In the genomic region with DNA sequence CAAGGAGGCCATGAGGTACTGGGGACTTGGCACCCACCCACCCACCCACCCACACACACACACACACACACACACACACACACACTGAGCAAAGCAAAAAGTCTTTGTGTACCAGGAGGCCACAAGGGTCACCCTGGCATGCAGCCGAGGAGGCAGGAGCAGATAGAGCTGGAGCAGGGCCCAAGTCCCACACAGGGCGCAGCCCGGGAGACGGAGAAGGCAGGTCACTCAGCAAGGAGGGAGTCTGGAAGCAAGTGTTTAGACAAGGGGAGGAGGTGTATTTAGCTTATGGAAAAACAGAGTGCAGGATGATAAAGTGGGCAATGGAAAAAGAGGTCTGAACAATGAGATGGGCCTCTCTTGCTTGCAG, we compare ENCODE assay signal across 8 mouse cellular contexts. TPM values are rescaled to one million over a fixed set of nuclear protein-coding genes. Genes with fewer than 3 reads are reported as not detected.
DNase-seq lines count a peak whose midpoint lies in the region; ATAC-seq and TF ChIP-seq lines count a peak whose summit lies in the region.

No protein-coding gene starts in this region.

- no peak for TF ChIP-seq POLR2A in thymus, adult 2 months (IDR thresholded peaks at IDR 0.05; ENCODE audit: control insufficient read depth, extremely low read depth, insufficient read depth, low read length, poor library complexity)

- no peaks in the 10 kb centered on the region for H3K36me3 ChIP-seq in heart, embryonic 11.5 days (ENCODE audit: control insufficient read depth, insufficient read depth, low read length)
- no peaks in the 10 kb centered on the region for H3K36me3 ChIP-seq in thymus, adult 2 months (ENCODE audit: control insufficient read depth, insufficient read depth, low read length)

- H3K9ac ChIP-seq in heart, embryonic 11.5 days (ENCODE audit: low read depth, low read length), result no peak overlapping the region

- no peaks in the 10 kb centered on the region for H3K9me3 ChIP-seq in heart, embryonic 11.5 days (replicated peaks; ENCODE audit: control insufficient read depth, low read length)

- DNase-seq in kidney, adult 9 months, result peak; percentile 14
- no peak for DNase-seq in kidney, adult 8-10 months
- DNase-seq in adrenal gland, postnatal 25 days, result peak; percentile 21
- peak; percentile 10 for DNase-seq in lung, postnatal 36 days
- no peak for DNase-seq in layer of hippocampus, postnatal 10 days (ENCODE audit: low spot score in 2 of 2)
- DNase-seq in thymus, adult 2 months, result no peak
- no peak for DNase-seq in spleen, postnatal 36 days (ENCODE audit: low spot score in 2 of 2)

- peaks cover 13% of the 10 kb centered on the region for H3K4me1 ChIP-seq in heart, embryonic 11.5 days (ENCODE audit: control insufficient read depth, insufficient read depth, low read length)
- H3K4me1 ChIP-seq in thymus, adult 2 months (replicated peaks; ENCODE audit: control insufficient read depth, insufficient read depth, low read length), result no peaks in the 10 kb centered on the region

- no peak for TF ChIP-seq CTCF in thymus, adult 2 months (IDR thresholded peaks at IDR 0.05; ENCODE audit: borderline replicate concordance, control insufficient read depth, extremely low read depth, insufficient read depth, low read length, poor library complexity)

- 0 out of 2 replicates have a peak overlapping the region, but pooled peaks have one; percentile 54 for H3K27ac ChIP-seq in heart, embryonic 11.5 days (ENCODE audit: low read depth, low read length)
- H3K27ac ChIP-seq in thymus, adult 2 months (ENCODE audit: control insufficient read depth, insufficient read depth, low read length), result no peak overlapping the region

- ATAC-seq in heart, embryonic 11.5 days (replicated peaks; ENCODE audit: insufficient number of reproducible peaks, low FRiP score, low TSS enrichment), result peak; percentile 77

- no peak overlapping the region for H3K4me3 ChIP-seq in heart, embryonic 11.5 days (ENCODE audit: low read depth, low read length)
- H3K4me3 ChIP-seq in thymus, adult 2 months (ENCODE audit: control insufficient read depth, insufficient read depth, low read length), result no peak overlapping the region

- H3K4me2 ChIP-seq in heart, embryonic 11.5 days, result no peak overlapping the region

- H3K27me3 ChIP-seq in heart, embryonic 11.5 days (ENCODE audit: control insufficient read depth, insufficient read depth, low read length), result no peaks in the 10 kb centered on the region
- H3K27me3 ChIP-seq in thymus, adult 2 months (ENCODE audit: control insufficient read depth, insufficient read depth, low read length), result no peaks in the 10 kb centered on the region

- 33% methylated on average over 4 of the region's 4 CpGs for WGBS in heart, embryonic 11.5 days (ENCODE audit: insufficient replicate concordance)
- WGBS in thymus, adult 2 months, result 94% methylated on average over 4 of the region's 4 CpGs

RNA-seq across cellular contexts. Expression of a gene that starts 48.1 kb away (rescaled TPM):
- 3.0 and 4.2 TPM in 2 replicates for total RNA-seq in adrenal gland, postnatal 25 days (2021)
- 0.54 and 0.56 TPM in 2 replicates for polyA plus RNA-seq in heart, embryonic 11.5 days (2014; fragmentation: Nextera tagmentation; extraction: Ambion mirVana)
- 10 to 100 TPM; 40.5 to 43.4 TPM for total RNA-seq in layer of hippocampus, postnatal 10 days (2021)
- 0.33 and 0.58 TPM in 2 replicates for polyA plus RNA-seq in thymus, adult 2 months (2012; rRNA removed)

Comparison
In these comparisons a context has a peak if more than half of its experiments do, and no peak if none do; other contexts are left out.
1. DNase-seq: peak in kidney, adult 9 months (single experiment), adrenal gland, postnatal 25 days (single experiment) and lung, postnatal 36 days (single experiment); none in kidney, adult 8-10 months (0 of 2), layer of hippocampus, postnatal 10 days (0 of 2), thymus, adult 2 months (single experiment) and spleen, postnatal 36 days (0 of 2).